Mouse (Mus musculus) heart, embryonic 16.5 days (tissue): ENCODE data around the gene Capn3. TPM values are rescaled to one million over a fixed set of nuclear protein-coding genes. Genes with fewer than 3 reads are reported as not detected.
A peak's percentile ranks its signal among the peaks of the same experiment; 100 is the strongest.

Experiments
- ATAC-seq: fragments of 200-750 bp; cut with Nextera tagmentation; replicated peaks from 2 replicates; pipeline ENCODE4 v1.8.0; 2017; ENCODE audit warnings: moderate number of reproducible peaks; ENCODE audit not compliant: insufficient read depth, low FRiP score; ENCODE audit errors: extremely low read depth
- H3K27ac ChIP-seq: fragments of 300-500 bp; sonication (generic); 2 replicates; pipeline ENCODE4 v1.5.1; 2014; ENCODE audit warnings: mild to moderate bottlenecking, low read length, control low read depth, moderate library complexity
- H3K27me3 ChIP-seq: fragments of 300-500 bp; sonication (generic); 2 replicates; pipeline ENCODE4 v1.6.1; 2014; ENCODE audit warnings: low read length, mixed read lengths; ENCODE audit not compliant: control insufficient read depth, insufficient read depth
- H3K36me3 ChIP-seq: fragments of 300-500 bp; sonication (generic); 2 replicates; pipeline ENCODE4 v1.6.1; 2014; ENCODE audit not compliant: control insufficient read depth, insufficient read depth
- H3K4me1 ChIP-seq: fragments of 300-500 bp; sonication (generic); 2 replicates; pipeline ENCODE4 v1.6.1; 2014; ENCODE audit warnings: low read length, mixed read lengths; ENCODE audit not compliant: control insufficient read depth, insufficient read depth
- H3K4me2 ChIP-seq: fragments of 300-500 bp; sonication (generic); 2 replicates; pipeline ENCODE4 v1.6.1; 2014; ENCODE audit warnings: low read depth, mild to moderate bottlenecking, control low read depth, low read length
- H3K4me3 ChIP-seq: fragments of 300-500 bp; sonication (generic); 2 replicates; pipeline ENCODE4 v1.5.1; 2014; ENCODE audit warnings: mild to moderate bottlenecking, control low read depth, low read length
- H3K9ac ChIP-seq: fragments of 300-500 bp; sonication (generic); 2 replicates; pipeline ENCODE4 v1.6.1; 2014; ENCODE audit warnings: low read length, control low read depth
- H3K9me3 ChIP-seq: fragments of 300-500 bp; sonication (generic); replicated peaks from 2 replicates; pipeline ENCODE4 v1.6.1; 2016; ENCODE audit warnings: low read length; ENCODE audit not compliant: control insufficient read depth
- WGBS: fragments of 180-500 bp; shearing (Covaris S2); extraction: QIAGEN DNeasy Blood & Tissue Kit; methylation state at CpG from one replicate; pipeline ENCODE4 v1.1.7; 2014; 5-methylcytosine and 5-hydroxymethylcytosine counted together
- polyA plus RNA-seq: library from polyadenylated mRNA; unstranded; fragments of >200 nt; fragmentation: Nextera tagmentation; extraction: Ambion mirVana; gene quantifications from 2 replicates; pipeline ENCODE4 v1.2.1, GENCODE M21; 2015

The Capn3 gene
- polyA plus RNA-seq, result 4.3 and 5.8 TPM in 2 replicates

GRCm38 (mm10) chr2:120455719-120456118 is at the start of gene Capn3:
Capn3 (plus strand) TSS chr2:120456019.
- WGBS, result 71% methylated on average over 4 of the region's 4 CpGs
- Histone ChIP-seq H3K27ac (no peak within 1 kb of the TSS), H3K4me1 (no peaks in the 10 kb centered on the region), H3K4me2 (no peak within 1 kb of the TSS), H3K27me3 (no peaks in the 10 kb centered on the region), H3K9me3 (peaks cover 4% of the 10 kb centered on the region; the same call in 1 of the 2 replicates), H3K4me3 (no peak within 1 kb of the TSS), H3K36me3 (no peaks in the 10 kb centered on the region), H3K9ac (no peak within 1 kb of the TSS)
- no peak for ATAC-seq

- H3K36me3 ChIP-seq, result no peaks in the 10 kb centered on the region; the same call in 1 of the 2 replicates
- 86% methylated on average over 3 of the region's 3 CpGs for WGBS
- H3K27ac ChIP-seq, result no peak overlapping the region
- no peaks in the 10 kb centered on the region for H3K27me3 ChIP-seq
- H3K9ac ChIP-seq, result no peak overlapping the region
- H3K4me3 ChIP-seq, result no peak overlapping the region
- no peak overlapping the region for H3K4me2 ChIP-seq
- no peaks in the 10 kb centered on the region for H3K4me1 ChIP-seq
- ATAC-seq, result no peak
- H3K9me3 ChIP-seq, result no peaks in the 10 kb centered on the region
Measured at GRCm38 (mm10) chr2:120411096-120411628, 44.7 kb upstream of the Capn3 start.

- Histone ChIP-seq H3K36me3 (no peaks in the 10 kb centered on the region; the same call in 1 of the 2 replicates), H3K27me3 (no peaks in the 10 kb centered on the region), H3K9me3 (no peaks in the 10 kb centered on the region), H3K4me2 (no peak overlapping the region), H3K27ac (no peak overlapping the region), H3K4me1 (no peaks in the 10 kb centered on the region), H3K4me3 (no peak overlapping the region), H3K9ac (no peak overlapping the region)
- no peak for ATAC-seq
Measured at GRCm38 (mm10) chr2:120414113-120414512, 41.7 kb upstream of the Capn3 start.

GRCm38 (mm10) chr2:120414738-120415414 is 40.9 kb upstream of the Capn3 start:
- H3K4me1 ChIP-seq, result no peaks in the 10 kb centered on the region
- no peak overlapping the region for H3K4me3 ChIP-seq
- no peaks in the 10 kb centered on the region for H3K9me3 ChIP-seq
- H3K4me2 ChIP-seq, result no peak overlapping the region
- H3K36me3 ChIP-seq, result no peaks in the 10 kb centered on the region; the same call in 1 of the 2 replicates
- 66% methylated on average over 1 of the region's 1 CpGs for WGBS
- H3K27ac ChIP-seq, result no peak overlapping the region
- H3K9ac ChIP-seq, result no peak overlapping the region
- ATAC-seq, result no peak
- no peaks in the 10 kb centered on the region for H3K27me3 ChIP-seq

- H3K9ac ChIP-seq, result no peak overlapping the region
- H3K4me2 ChIP-seq, result no peak overlapping the region
- H3K27me3 ChIP-seq, result no peaks in the 10 kb centered on the region
- no peaks in the 10 kb centered on the region for H3K4me1 ChIP-seq
- no peaks in the 10 kb centered on the region for H3K9me3 ChIP-seq
- no peak overlapping the region; the same call in 1 of the 2 replicates for H3K27ac ChIP-seq
- H3K4me3 ChIP-seq, result no peak overlapping the region
- WGBS, result 77% methylated on average over 5 of the region's 5 CpGs
- no peaks in the 10 kb centered on the region for H3K36me3 ChIP-seq
- 0 out of 2 replicates have a peak, but pooled peaks have one; percentile 14 for ATAC-seq
Measured at GRCm38 (mm10) chr2:120424386-120424785, 31.4 kb upstream of the Capn3 start.

GRCm38 (mm10) chr2:120444486-120444885 is 11.3 kb upstream of the Capn3 start:
- H3K36me3 ChIP-seq, result no peaks in the 10 kb centered on the region
- no peaks in the 10 kb centered on the region for H3K9me3 ChIP-seq
- no peak overlapping the region for H3K4me3 ChIP-seq
- WGBS, result 96% methylated on average over 1 of the region's 1 CpGs
- H3K27me3 ChIP-seq, result no peaks in the 10 kb centered on the region
- no peaks in the 10 kb centered on the region; the same call in 1 of the 2 replicates for H3K4me1 ChIP-seq
- H3K9ac ChIP-seq, result no peak overlapping the region
- H3K27ac ChIP-seq, result no peak overlapping the region
- H3K4me2 ChIP-seq, result no peak overlapping the region
- no peak for ATAC-seq

GRCm38 (mm10) chr2:120446373-120446772 is 9.4 kb upstream of the Capn3 start:
- no peaks in the 10 kb centered on the region for H3K36me3 ChIP-seq
- no peaks in the 10 kb centered on the region for H3K9me3 ChIP-seq
- no peak overlapping the region for H3K4me3 ChIP-seq
- H3K27me3 ChIP-seq, result no peaks in the 10 kb centered on the region
- WGBS, result 51% methylated on average over 10 of the region's 10 CpGs
- no peaks in the 10 kb centered on the region; the same call in 1 of the 2 replicates for H3K4me1 ChIP-seq
- H3K4me2 ChIP-seq, result no peak overlapping the region
- H3K9ac ChIP-seq, result no peak overlapping the region
- 0 out of 2 replicates have a peak, but pooled peaks have one; percentile 49 for ATAC-seq
- H3K27ac ChIP-seq, result peak overlapping the region; percentile 23; the same call in 1 of the 2 replicates

GRCm38 (mm10) chr2:120447306-120447705 is 8.5 kb upstream of the Capn3 start:
- Histone ChIP-seq H3K27ac (no peak overlapping the region), H3K4me3 (no peak overlapping the region), H3K27me3 (no peaks in the 10 kb centered on the region), H3K9me3 (no peaks in the 10 kb centered on the region), H3K36me3 (no peaks in the 10 kb centered on the region), H3K9ac (no peak overlapping the region), H3K4me1 (no peaks in the 10 kb centered on the region; the same call in 1 of the 2 replicates), H3K4me2 (no peak overlapping the region)
- 94% methylated on average over 1 of the region's 1 CpGs for WGBS
- no peak for ATAC-seq

- Histone ChIP-seq H3K36me3 (no peaks in the 10 kb centered on the region), H3K4me1 (no peaks in the 10 kb centered on the region; the same call in 1 of the 2 replicates), H3K9ac (no peak overlapping the region), H3K27me3 (no peaks in the 10 kb centered on the region), H3K9me3 (peaks cover 4% of the 10 kb centered on the region; the same call in 1 of the 2 replicates), H3K27ac (no peak overlapping the region), H3K4me3 (no peak overlapping the region), H3K4me2 (no peak overlapping the region)
- WGBS, result 49% methylated on average over 6 of the region's 6 CpGs
- no peak for ATAC-seq
Measured at GRCm38 (mm10) chr2:120450724-120451123, 5.1 kb upstream of the Capn3 start.
